Mouse (Mus musculus) stomach, embryonic 15.5 days (tissue): ENCODE results near the gene Fam47e. TPM values are rescaled to one million over a fixed set of nuclear protein-coding genes. Genes with fewer than 3 reads are reported as not detected.
"Not testable (repeated sequence)": the region's sequence is repeated elsewhere in the genome, so short reads cannot be mapped to it uniquely, and the experiment has no call there.

Experiments
- ATAC-seq: fragments of 200-750 bp; cut with Nextera tagmentation; 2 replicates; pipeline ENCODE4 v1.8.0; 2017; ENCODE audit warnings: low read depth, moderate number of reproducible peaks, moderate TSS enrichment; ENCODE audit not compliant: insufficient read depth, low FRiP score
- H3K27ac ChIP-seq: fragments of 300-500 bp; sonication (generic); 2 replicates; pipeline ENCODE4 v1.5.1; 2015; ENCODE audit warnings: mild to moderate bottlenecking, inconsistent platforms
- H3K27me3 ChIP-seq: fragments of 300-500 bp; sonication (generic); replicated peaks from 2 replicates; pipeline ENCODE4 v1.6.1; 2015; ENCODE audit warnings: inconsistent platforms
- H3K36me3 ChIP-seq: fragments of 300-500 bp; sonication (generic); 2 replicates; pipeline ENCODE4 v1.6.1; 2015; ENCODE audit warnings: inconsistent platforms
- H3K4me1 ChIP-seq: fragments of 300-500 bp; sonication (generic); 2 replicates; pipeline ENCODE4 v1.6.1; 2015; ENCODE audit warnings: inconsistent platforms
- H3K4me2 ChIP-seq: fragments of 300-500 bp; sonication (generic); 2 replicates; pipeline ENCODE4 v1.6.1; 2015; ENCODE audit warnings: mild to moderate bottlenecking, inconsistent platforms
- H3K4me3 ChIP-seq: fragments of 300-500 bp; sonication (generic); replicated peaks from 2 replicates; pipeline ENCODE4 v1.5.1; 2015; ENCODE audit warnings: inconsistent platforms
- H3K9ac ChIP-seq: fragments of 300-500 bp; sonication (generic); 2 replicates; pipeline ENCODE4 v1.6.1; 2015; ENCODE audit warnings: inconsistent platforms
- H3K9me3 ChIP-seq: fragments of 300-500 bp; sonication (generic); 2 replicates; pipeline ENCODE4 v1.6.1; 2016; ENCODE audit warnings: inconsistent platforms
- WGBS: fragments of 180-500 bp; shearing (Covaris S2); methylation state at CpG from one replicate; pipeline ENCODE4 v1.1.7; 2015; 5-methylcytosine and 5-hydroxymethylcytosine counted together
- polyA plus RNA-seq: library from polyadenylated mRNA; unstranded; fragments of >200 nt; fragmentation: Nextera tagmentation; extraction: Ambion mirVana; gene quantifications from 2 replicates; pipeline ENCODE4 v1.2.1, GENCODE M21; 2015

The Fam47e gene
- polyA plus RNA-seq = 0.13 and 0.36 TPM in 2 replicates

- Histone ChIP-seq H3K4me2 (no peak within 1 kb of the TSS), H3K36me3 (no peaks in the 10 kb centered on the region), H3K9me3 (no peaks in the 10 kb centered on the region), H3K27me3 (no peaks in the 10 kb centered on the region), H3K27ac (no peak within 1 kb of the TSS), H3K4me3 (no peak within 1 kb of the TSS), H3K4me1 (no peaks in the 10 kb centered on the region), H3K9ac (no peak within 1 kb of the TSS)
- ATAC-seq = 0 out of 2 replicates have a peak, but pooled peaks have one; percentile 35
- WGBS = 73% methylated on average over 16 of the region's 16 CpGs
Measured at GRCm38 (mm10) chr5:92554891-92555511, at the start of gene Fam47e. TSS of gene Fam47e (plus strand) at chr5:92555069.

- H3K4me2 ChIP-seq = peak overlapping the region; percentile 76
- peak overlapping the region; percentile 98 for H3K4me3 ChIP-seq
- ATAC-seq = peak; percentile 96
- no peaks in the 10 kb centered on the region for H3K27me3 ChIP-seq
- no peaks in the 10 kb centered on the region for H3K9me3 ChIP-seq
- H3K9ac ChIP-seq = peak overlapping the region; percentile 88
- under 1% methylated on average over 48 of the region's 48 CpGs for WGBS
- no peaks in the 10 kb centered on the region for H3K36me3 ChIP-seq
- H3K4me1 ChIP-seq = peaks cover 26% of the 10 kb centered on the region; the same call in 1 of the 2 replicates
- H3K27ac ChIP-seq = peak overlapping the region; percentile 99
Measured at GRCm38 (mm10) chr5:92505402-92505865, 49.4 kb upstream of the Fam47e start.

GRCm38 (mm10) chr5:92506301-92506729, 48.6 kb upstream of the Fam47e start:
- H3K4me2 ChIP-seq = peak overlapping the region; percentile 76
- WGBS = 27% methylated on average over 4 of the region's 4 CpGs
- no peaks in the 10 kb centered on the region for H3K36me3 ChIP-seq
- no peak for ATAC-seq
- H3K27me3 ChIP-seq = no peaks in the 10 kb centered on the region
- peak overlapping the region; percentile 99; the same call in 1 of the 2 replicates for H3K27ac ChIP-seq
- peak overlapping the region; percentile 98 for H3K4me3 ChIP-seq
- 0 out of 2 replicates have a peak overlapping the region, but pooled peaks have one; percentile 2 for H3K9ac ChIP-seq
- H3K4me1 ChIP-seq = peaks cover 24% of the 10 kb centered on the region; the same call in 1 of the 2 replicates
- no peaks in the 10 kb centered on the region for H3K9me3 ChIP-seq

- Histone ChIP-seq H3K9ac (peak within 1 kb of the TSS; percentile 2; the same call in 1 of the 2 replicates), H3K36me3 (no peaks in the 10 kb centered on the region), H3K27ac (peak within 1 kb of the TSS; percentile 99), H3K4me2 (peak within 1 kb of the TSS; percentile 76), H3K9me3 (no peaks in the 10 kb centered on the region), H3K4me3 (peak within 1 kb of the TSS; percentile 98), H3K4me1 (peaks cover 24% of the 10 kb centered on the region; the same call in 1 of the 2 replicates), H3K27me3 (no peaks in the 10 kb centered on the region)
- ATAC-seq = no peak
Measured at GRCm38 (mm10) chr5:92506733-92507132, 48.1 kb upstream of the Fam47e start, which contains the start of gene Scarb2. TSS of gene Scarb2 (minus strand) at chr5:92506833.

- Histone ChIP-seq H3K27me3 (no peaks in the 10 kb centered on the region), H3K27ac (no peak overlapping the region), H3K4me1 (peaks cover 15% of the 10 kb centered on the region; the same call in 1 of the 2 replicates), H3K9me3 (no peaks in the 10 kb centered on the region), H3K36me3 (no peaks in the 10 kb centered on the region), H3K4me2 (no peak overlapping the region), H3K9ac (no peak overlapping the region), H3K4me3 (no peak overlapping the region)
- WGBS = 88% methylated on average over 5 of the region's 5 CpGs
- ATAC-seq = no peak
Measured at GRCm38 (mm10) chr5:92508853-92509252, 46.0 kb upstream of the Fam47e start.

GRCm38 (mm10) chr5:92511256-92511655, 43.6 kb upstream of the Fam47e start:
- no peak for ATAC-seq
- no peaks in the 10 kb centered on the region for H3K9me3 ChIP-seq
- no peaks in the 10 kb centered on the region for H3K27me3 ChIP-seq

GRCm38 (mm10) chr5:92512066-92512465, 42.8 kb upstream of the Fam47e start:
- Histone ChIP-seq H3K36me3 (no peaks in the 10 kb centered on the region), H3K9ac (no peak overlapping the region), H3K4me1 (no peaks in the 10 kb centered on the region), H3K9me3 (no peaks in the 10 kb centered on the region), H3K4me2 (no peak overlapping the region), H3K4me3 (no peak overlapping the region), H3K27me3 (no peaks in the 10 kb centered on the region), H3K27ac (no peak overlapping the region)
- 89% methylated on average over 5 of the region's 5 CpGs for WGBS
- ATAC-seq = no peak

More at GRCm38 (mm10) chr5:92511256-92511655, 43.6 kb upstream of the Fam47e start:
- Histone ChIP-seq H3K27ac (no peak overlapping the region), H3K9ac (no peak overlapping the region), H3K4me1 (peaks cover 3% of the 10 kb centered on the region; the same call in 1 of the 2 replicates), H3K36me3 (no peaks in the 10 kb centered on the region), H3K4me3 (no peak overlapping the region), H3K4me2 (no peak overlapping the region)

- WGBS = 61% methylated on average over 2 of the region's 2 CpGs
- H3K27me3 ChIP-seq, ATAC-seq, H3K4me3 ChIP-seq, H3K4me1 ChIP-seq, H3K9ac ChIP-seq, H3K36me3 ChIP-seq, H3K27ac ChIP-seq, H3K9me3 ChIP-seq, H3K4me2 ChIP-seq: not testable (repeated sequence)
Measured at GRCm38 (mm10) chr5:92521131-92521530, 33.7 kb upstream of the Fam47e start.

GRCm38 (mm10) chr5:92524821-92525258, 30.0 kb upstream of the Fam47e start:
- no peak overlapping the region for H3K4me2 ChIP-seq
- H3K27me3 ChIP-seq = no peaks in the 10 kb centered on the region
- H3K9me3 ChIP-seq = no peaks in the 10 kb centered on the region
- H3K27ac ChIP-seq = no peak overlapping the region
- no peak overlapping the region for H3K9ac ChIP-seq
- H3K4me1 ChIP-seq = no peaks in the 10 kb centered on the region
- 53% methylated on average over 6 of the region's 6 CpGs for WGBS
- H3K36me3 ChIP-seq = no peaks in the 10 kb centered on the region
- no peak for ATAC-seq
- H3K4me3 ChIP-seq = no peak overlapping the region

GRCm38 (mm10) chr5:92539698-92540097, 15.2 kb upstream of the Fam47e start:
- Histone ChIP-seq H3K27me3 (no peaks in the 10 kb centered on the region), H3K9me3 (no peaks in the 10 kb centered on the region), H3K4me1 (no peaks in the 10 kb centered on the region), H3K4me3 (no peak overlapping the region), H3K9ac (no peak overlapping the region), H3K27ac (no peak overlapping the region), H3K36me3 (no peaks in the 10 kb centered on the region), H3K4me2 (no peak overlapping the region)
- WGBS = 70% methylated on average over 4 of the region's 4 CpGs
- no peak for ATAC-seq

- no peaks in the 10 kb centered on the region for H3K4me1 ChIP-seq
- H3K9ac ChIP-seq = no peak overlapping the region
- H3K27me3 ChIP-seq = no peaks in the 10 kb centered on the region
- 79% methylated on average over 2 of the region's 2 CpGs for WGBS
- no peak overlapping the region for H3K4me3 ChIP-seq
- no peak overlapping the region for H3K27ac ChIP-seq
- ATAC-seq = no peak
- H3K36me3 ChIP-seq = no peaks in the 10 kb centered on the region
- H3K4me2 ChIP-seq = no peak overlapping the region
- no peaks in the 10 kb centered on the region for H3K9me3 ChIP-seq
Measured at GRCm38 (mm10) chr5:92552611-92553010, 2.3 kb upstream of the Fam47e start.

- no peak overlapping the region for H3K9ac ChIP-seq
- no peak overlapping the region for H3K4me3 ChIP-seq
- H3K4me2 ChIP-seq = no peak overlapping the region
- no peaks in the 10 kb centered on the region for H3K36me3 ChIP-seq
- no peaks in the 10 kb centered on the region for H3K9me3 ChIP-seq
- WGBS = 69% methylated on average over 3 of the region's 3 CpGs
- ATAC-seq = no peak
- H3K27me3 ChIP-seq = no peaks in the 10 kb centered on the region
- H3K4me1 ChIP-seq = no peaks in the 10 kb centered on the region
- no peak overlapping the region for H3K27ac ChIP-seq
Measured at GRCm38 (mm10) chr5:92553939-92554338, 930 bp upstream of the Fam47e start.
